Mouse (Mus musculus): ENCODE results near the gene Tnxb. TPM values are rescaled to one million over a fixed set of nuclear protein-coding genes. Genes with fewer than 3 reads are reported as not detected.

The Tnxb gene
- polyA plus RNA-seq, 1 experiment from 2014 or later: 1.9 TPM

DNA sequence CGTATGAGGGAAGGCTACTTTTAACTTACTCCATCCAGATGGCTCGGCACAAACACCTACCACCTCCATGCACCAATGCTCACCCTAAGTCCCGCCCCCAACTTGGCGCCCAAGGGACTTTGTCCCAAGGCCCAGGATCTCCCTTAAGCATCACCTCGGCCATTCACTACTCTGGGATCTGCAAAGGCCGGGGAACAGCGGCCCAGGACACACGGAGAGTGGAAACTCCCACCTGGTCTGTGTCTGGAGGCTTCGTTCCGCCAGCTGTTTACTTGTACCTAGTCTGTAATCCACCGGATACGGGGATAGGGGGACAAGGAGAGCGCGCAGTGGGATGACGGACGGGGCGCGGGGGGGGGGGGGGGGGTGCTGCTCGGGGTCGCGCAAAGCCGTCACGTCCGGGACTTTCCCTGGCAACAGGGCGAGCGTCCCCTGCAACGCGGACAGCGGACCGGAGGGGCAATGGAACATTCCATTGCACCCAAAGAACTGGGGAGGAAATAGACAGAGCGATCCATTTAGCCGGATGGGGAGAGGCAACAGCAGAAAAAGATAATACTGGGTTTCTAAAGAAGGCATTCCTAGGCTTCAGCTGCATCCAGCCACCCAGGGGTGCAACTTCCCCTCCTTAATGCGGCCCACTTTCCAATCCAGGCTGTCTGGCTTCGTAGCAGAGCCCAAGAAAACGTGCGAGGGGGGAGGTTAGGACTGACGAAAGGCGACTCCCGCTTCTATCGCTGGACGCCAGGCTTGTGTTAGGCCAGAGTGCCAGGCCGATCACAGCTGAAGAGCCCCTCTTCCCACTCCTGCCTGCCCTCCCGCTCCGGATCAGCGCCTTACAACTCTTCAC, 43.0 kb upstream of the Tnxb start:
- ATAC-seq (ENCODE audit: low FRiP score, low TSS enrichment) (peak; percentile 79), DNase-seq (ENCODE audit: low spot score) (peak; percentile 91)
- under 1% methylated on average over 44 of the region's 45 CpGs for WGBS

DNA sequence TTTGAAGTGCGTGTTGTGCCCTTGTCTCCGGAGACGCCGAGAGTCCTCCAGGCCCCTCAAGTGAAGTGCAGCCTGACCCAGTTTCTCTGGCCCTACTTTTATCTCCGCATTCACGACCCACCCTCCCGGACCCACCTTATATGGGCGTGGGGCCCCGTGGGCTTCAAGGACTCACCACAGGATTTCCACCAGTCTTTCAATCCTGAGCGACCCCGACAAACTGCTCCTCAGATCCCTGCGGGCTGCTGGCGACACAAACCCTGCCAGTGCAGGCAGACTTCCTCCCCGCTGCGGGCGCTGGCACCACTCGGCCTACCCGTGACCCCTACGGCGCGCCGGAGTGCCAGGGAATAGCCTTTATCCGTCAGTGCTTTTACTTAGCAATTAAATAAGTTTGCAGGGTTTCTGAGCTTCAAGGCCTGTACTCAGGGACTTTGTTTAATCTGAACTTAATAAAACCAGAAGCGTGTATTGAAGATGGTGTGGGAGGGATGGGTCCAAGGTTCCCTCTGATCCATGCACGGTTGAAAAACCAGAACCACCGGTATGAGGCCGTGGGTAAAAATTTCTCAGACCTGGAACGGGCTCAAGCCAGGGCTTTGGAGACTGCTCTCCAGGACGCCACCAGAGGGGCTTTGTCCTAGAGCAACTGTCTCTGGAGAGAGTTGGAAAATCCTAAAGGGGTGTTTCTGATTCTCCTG, 42.2 kb upstream of the Tnxb start, which contains the start of gene Ppt2:
Gene Ppt2, minus strand, starts transcription at position 568 of the 701 bp plus-strand sequence.
- no peaks in the 10 kb centered on the region; the same call in 1 of the 2 replicates for H3K36me3 ChIP-seq (ENCODE audit: control insufficient read depth, insufficient read depth, low read length)
- H3K9me3 ChIP-seq (ENCODE audit: control insufficient read depth, low read length): no peaks in the 10 kb centered on the region
- H3K4me2 ChIP-seq (replicated peaks; ENCODE audit: low read depth): peak within 1 kb of the TSS; percentile 93
- WGBS: 2% methylated on average over 29 of the region's 29 CpGs
- H3K9ac ChIP-seq (ENCODE audit: low read length): peak within 1 kb of the TSS; percentile 70
- DNase-seq (ENCODE audit: low spot score) (peak; percentile 64), ATAC-seq (ENCODE audit: low FRiP score, low TSS enrichment) (peak; percentile 3; the same call in 1 of the 2 replicates)
- 0 out of 2 replicates have a peak, but pooled peaks cover 2% of the 10 kb centered on the region for H3K27me3 ChIP-seq (ENCODE audit: control insufficient read depth, insufficient read depth, low read length)
- peaks cover 22% of the 10 kb centered on the region for H3K4me1 ChIP-seq (replicated peaks; ENCODE audit: control insufficient read depth, insufficient read depth)
- TF ChIP-seq CTCF (IDR thresholded peaks at IDR 0.05; ENCODE audit: low read depth): 0 out of 2 replicates have a peak, but pooled peaks have one; percentile 12
- TF ChIP-seq EP300 (optimal IDR thresholded peaks at IDR 0.05): no peak
- H3K4me3 ChIP-seq (ENCODE audit: low read depth, low read length): peak within 1 kb of the TSS; percentile 67
- peak within 1 kb of the TSS; percentile 97 for H3K27ac ChIP-seq (replicated peaks)

More for the DNA sequence above, 43.0 kb upstream of the Tnxb start:
- Histone ChIP-seq H3K9ac (ENCODE audit: low read length) (peak overlapping the region; percentile 73), H3K9me3 (ENCODE audit: control insufficient read depth, low read length) (no peaks in the 10 kb centered on the region), H3K4me3 (ENCODE audit: low read depth, low read length) (peak overlapping the region; percentile 67), H3K4me1 (replicated peaks; ENCODE audit: control insufficient read depth, insufficient read depth) (peaks cover 22% of the 10 kb centered on the region), H3K4me2 (replicated peaks; ENCODE audit: low read depth) (peak overlapping the region; percentile 93), H3K36me3 (ENCODE audit: control insufficient read depth, insufficient read depth, low read length) (no peaks in the 10 kb centered on the region; the same call in 1 of the 2 replicates), H3K27ac (replicated peaks) (peak overlapping the region; percentile 97), H3K27me3 (ENCODE audit: control insufficient read depth, insufficient read depth, low read length) (0 out of 2 replicates have a peak, but pooled peaks cover 2% of the 10 kb centered on the region)
- TF ChIP-seq CTCF (IDR thresholded peaks at IDR 0.05; ENCODE audit: low read depth): 0 out of 2 replicates have a peak, but pooled peaks have one; percentile 1
- TF ChIP-seq EP300 (optimal IDR thresholded peaks at IDR 0.05): no peak

DNA sequence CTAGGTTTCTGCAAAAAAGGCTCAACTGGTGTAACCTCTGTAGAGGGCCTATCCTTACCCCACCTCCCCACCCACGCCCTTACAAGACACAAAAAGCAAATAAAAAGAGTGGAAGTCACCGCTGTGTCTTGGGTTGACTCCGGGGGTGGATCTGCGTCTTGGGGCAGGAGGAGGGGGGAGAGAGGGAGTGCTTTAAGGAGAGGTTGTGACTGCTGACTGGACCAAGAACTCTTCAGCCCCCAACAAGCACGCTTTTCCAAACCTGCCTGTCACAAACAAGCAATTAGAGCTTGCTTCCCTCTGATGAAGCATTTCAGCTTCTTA, 41.7 kb upstream of the Tnxb start:
- H3K9me3 ChIP-seq (ENCODE audit: control insufficient read depth, low read length): no peaks in the 10 kb centered on the region
- peaks cover 22% of the 10 kb centered on the region for H3K4me1 ChIP-seq (replicated peaks; ENCODE audit: control insufficient read depth, insufficient read depth)
- DNase-seq (ENCODE audit: low spot score) (no peak), ATAC-seq (ENCODE audit: low FRiP score, low TSS enrichment) (no peak)
- peak overlapping the region; percentile 97 for H3K27ac ChIP-seq (replicated peaks)
- WGBS: 25% methylated on average over 5 of the region's 5 CpGs
- 0 out of 2 replicates have a peak, but pooled peaks cover 2% of the 10 kb centered on the region for H3K27me3 ChIP-seq (ENCODE audit: control insufficient read depth, insufficient read depth, low read length)
- no peaks in the 10 kb centered on the region; the same call in 1 of the 2 replicates for H3K36me3 ChIP-seq (ENCODE audit: control insufficient read depth, insufficient read depth, low read length)
- peak overlapping the region; percentile 67 for H3K4me3 ChIP-seq (ENCODE audit: low read depth, low read length)
- peak overlapping the region; percentile 70; the same call in 1 of the 2 replicates for H3K9ac ChIP-seq (ENCODE audit: low read length)
- peak overlapping the region; percentile 93 for H3K4me2 ChIP-seq (replicated peaks; ENCODE audit: low read depth)
- TF ChIP-seq CTCF (IDR thresholded peaks at IDR 0.05; ENCODE audit: low read depth) (no peak), EP300 (optimal IDR thresholded peaks at IDR 0.05) (no peak)

DNA sequence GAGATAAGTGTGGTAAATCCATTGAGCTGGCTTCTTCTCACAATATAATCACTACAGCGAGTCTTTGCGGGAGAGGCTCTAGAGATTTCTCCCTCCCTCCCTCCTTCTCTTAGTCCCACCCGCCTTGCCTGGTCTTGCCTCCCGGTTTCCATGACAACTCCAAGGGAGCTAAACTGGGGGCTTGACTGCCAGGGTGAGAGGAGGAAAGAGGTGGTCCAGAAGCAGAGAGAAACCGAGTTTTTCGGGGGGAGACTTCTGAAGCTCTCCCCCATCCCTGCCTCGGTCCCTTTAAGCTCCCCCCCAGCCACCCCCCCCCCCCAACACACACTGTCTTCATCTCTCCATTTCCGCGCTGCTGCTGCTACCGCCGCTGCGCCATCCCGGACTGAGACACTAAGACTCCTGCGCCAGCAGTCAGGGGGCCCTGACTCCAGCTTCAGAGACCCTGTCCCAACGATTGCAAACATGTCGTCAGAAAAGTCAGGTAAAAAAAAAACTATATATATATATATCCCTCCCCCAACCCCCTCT, 41.0 kb upstream of the Tnxb start, which contains the start of gene Prrt1:
Gene Prrt1, plus strand, starts transcription at position 313 of the 531 bp plus-strand sequence.
- H3K36me3 ChIP-seq (ENCODE audit: control insufficient read depth, insufficient read depth, low read length): no peaks in the 10 kb centered on the region; the same call in 1 of the 2 replicates
- ATAC-seq (ENCODE audit: low FRiP score, low TSS enrichment): no peak
- peaks cover 22% of the 10 kb centered on the region for H3K4me1 ChIP-seq (replicated peaks; ENCODE audit: control insufficient read depth, insufficient read depth)
- H3K9ac ChIP-seq (ENCODE audit: low read length): peak within 1 kb of the TSS; percentile 70
- H3K4me2 ChIP-seq (replicated peaks; ENCODE audit: low read depth): peak within 1 kb of the TSS; percentile 93
- TF ChIP-seq CTCF (IDR thresholded peaks at IDR 0.05; ENCODE audit: low read depth): no peak
- H3K27me3 ChIP-seq (ENCODE audit: control insufficient read depth, insufficient read depth, low read length): 0 out of 2 replicates have a peak, but pooled peaks cover 2% of the 10 kb centered on the region
- WGBS: 12% methylated on average over 16 of the region's 16 CpGs
- peak within 1 kb of the TSS; percentile 97 for H3K27ac ChIP-seq (replicated peaks)
- DNase-seq (ENCODE audit: low spot score): no peak
- no peaks in the 10 kb centered on the region for H3K9me3 ChIP-seq (ENCODE audit: control insufficient read depth, low read length)
- peak within 1 kb of the TSS; percentile 67 for H3K4me3 ChIP-seq (ENCODE audit: low read depth, low read length)

GRCm38 (mm10) chr17:34629796-34630603, 40.3 kb upstream of the Tnxb start:
- Histone ChIP-seq H3K4me2 (replicated peaks; ENCODE audit: low read depth) (peak overlapping the region; percentile 93), H3K4me3 (ENCODE audit: low read depth, low read length) (peak overlapping the region; percentile 23; the same call in 1 of the 2 replicates), H3K9me3 (ENCODE audit: control insufficient read depth, low read length) (no peaks in the 10 kb centered on the region), H3K9ac (ENCODE audit: low read length) (no peak overlapping the region), H3K27ac (replicated peaks) (no peak overlapping the region), H3K4me1 (replicated peaks; ENCODE audit: control insufficient read depth, insufficient read depth) (peaks cover 22% of the 10 kb centered on the region), H3K27me3 (ENCODE audit: control insufficient read depth, insufficient read depth, low read length) (0 out of 2 replicates have a peak, but pooled peaks cover 2% of the 10 kb centered on the region), H3K36me3 (ENCODE audit: control insufficient read depth, insufficient read depth, low read length) (no peaks in the 10 kb centered on the region; the same call in 1 of the 2 replicates)
- DNase-seq (ENCODE audit: low spot score): no peak
- no peak for ATAC-seq (ENCODE audit: low FRiP score, low TSS enrichment)
- no peak for TF ChIP-seq CTCF (IDR thresholded peaks at IDR 0.05; ENCODE audit: low read depth)
- TF ChIP-seq EP300 (optimal IDR thresholded peaks at IDR 0.05): no peak
- 45% methylated on average over 12 of the region's 12 CpGs for WGBS

Data from stomach, postnatal 0 days (tissue).